Mouse (Mus musculus): Measurements from ENCODE around the gene Ptprk. TPM values are rescaled to one million over a fixed set of nuclear protein-coding genes. Genes with fewer than 3 reads are reported as not detected.

The Ptprk gene
- polyA plus RNA-seq, 1 experiment = 1.3 TPM

- Histone ChIP-seq H3K4me3 (ENCODE audit: control insufficient read depth, low read depth, low read length) (peak overlapping the region; percentile 24), H3K4me1 (ENCODE audit: control insufficient read depth, insufficient read depth, low read length) (peaks cover 14% of the 10 kb centered on the region), H3K27ac (ENCODE audit: control insufficient read depth, insufficient read depth, low read depth, low read length) (no peak overlapping the region), H3K27me3 (ENCODE audit: control insufficient read depth, insufficient read depth, low read length) (no peaks in the 10 kb centered on the region), H3K36me3 (ENCODE audit: control insufficient read depth, insufficient read depth, low read length) (no peaks in the 10 kb centered on the region)
- TF ChIP-seq POLR2A (IDR thresholded peaks at IDR 0.05; ENCODE audit: control insufficient read depth, low read depth, low read length) = no peak
- no peak for TF ChIP-seq CTCF (IDR thresholded peaks at IDR 0.05; ENCODE audit: control insufficient read depth, insufficient read depth, insufficient replicate concordance, low read depth, low read length)
Measured at GRCm38 (mm10) chr10:28492870-28493269, 418.2 kb downstream of the Ptprk start.

GRCm38 (mm10) chr10:28493271-28493861 is 418.7 kb downstream of the Ptprk start:
- H3K27me3 ChIP-seq (ENCODE audit: control insufficient read depth, insufficient read depth, low read length) = no peaks in the 10 kb centered on the region
- peaks cover 14% of the 10 kb centered on the region for H3K4me1 ChIP-seq (ENCODE audit: control insufficient read depth, insufficient read depth, low read length)
- no peak overlapping the region for H3K27ac ChIP-seq (ENCODE audit: control insufficient read depth, insufficient read depth, low read depth, low read length)
- no peak for TF ChIP-seq CTCF (IDR thresholded peaks at IDR 0.05; ENCODE audit: control insufficient read depth, insufficient read depth, insufficient replicate concordance, low read depth, low read length)
- TF ChIP-seq POLR2A (IDR thresholded peaks at IDR 0.05; ENCODE audit: control insufficient read depth, low read depth, low read length) = no peak
- H3K4me3 ChIP-seq (ENCODE audit: control insufficient read depth, low read depth, low read length) = no peak overlapping the region
- H3K36me3 ChIP-seq (ENCODE audit: control insufficient read depth, insufficient read depth, low read length) = no peaks in the 10 kb centered on the region

GRCm38 (mm10) chr10:28497791-28498190 is 423.2 kb downstream of the Ptprk start:
- Histone ChIP-seq H3K36me3 (ENCODE audit: control insufficient read depth, insufficient read depth, low read length) (no peaks in the 10 kb centered on the region), H3K27ac (ENCODE audit: control insufficient read depth, insufficient read depth, low read depth, low read length) (no peak overlapping the region), H3K4me3 (ENCODE audit: control insufficient read depth, low read depth, low read length) (no peak overlapping the region), H3K27me3 (ENCODE audit: control insufficient read depth, insufficient read depth, low read length) (no peaks in the 10 kb centered on the region), H3K4me1 (ENCODE audit: control insufficient read depth, insufficient read depth, low read length) (peaks cover 8% of the 10 kb centered on the region)
- no peak for TF ChIP-seq POLR2A (IDR thresholded peaks at IDR 0.05; ENCODE audit: control insufficient read depth, low read depth, low read length)
- no peak for TF ChIP-seq CTCF (IDR thresholded peaks at IDR 0.05; ENCODE audit: control insufficient read depth, insufficient read depth, insufficient replicate concordance, low read depth, low read length)

- H3K4me3 ChIP-seq (ENCODE audit: control insufficient read depth, low read depth, low read length) = no peak overlapping the region
- TF ChIP-seq CTCF (IDR thresholded peaks at IDR 0.05; ENCODE audit: control insufficient read depth, insufficient read depth, insufficient replicate concordance, low read depth, low read length) = no peak
- no peak for TF ChIP-seq POLR2A (IDR thresholded peaks at IDR 0.05; ENCODE audit: control insufficient read depth, low read depth, low read length)
- peaks cover 2% of the 10 kb centered on the region; the same call in 1 of the 2 replicates for H3K4me1 ChIP-seq (ENCODE audit: control insufficient read depth, insufficient read depth, low read length)
- H3K36me3 ChIP-seq (ENCODE audit: control insufficient read depth, insufficient read depth, low read length) = no peaks in the 10 kb centered on the region
- H3K27ac ChIP-seq (ENCODE audit: control insufficient read depth, insufficient read depth, low read depth, low read length) = no peak overlapping the region
- H3K27me3 ChIP-seq (ENCODE audit: control insufficient read depth, insufficient read depth, low read length) = no peaks in the 10 kb centered on the region
Measured at GRCm38 (mm10) chr10:28498504-28498903, 423.9 kb downstream of the Ptprk start.

- Histone ChIP-seq H3K27ac (ENCODE audit: control insufficient read depth, insufficient read depth, low read depth, low read length) (no peak overlapping the region), H3K27me3 (ENCODE audit: control insufficient read depth, insufficient read depth, low read length) (no peaks in the 10 kb centered on the region)
- TF ChIP-seq CTCF (IDR thresholded peaks at IDR 0.05; ENCODE audit: control insufficient read depth, insufficient read depth, insufficient replicate concordance, low read depth, low read length) (no peak), POLR2A (IDR thresholded peaks at IDR 0.05; ENCODE audit: control insufficient read depth, low read depth, low read length) (no peak)
Measured at GRCm38 (mm10) chr10:28513601-28514000, 439.0 kb downstream of the Ptprk start.

GRCm38 (mm10) chr10:28516147-28516546 is 441.5 kb downstream of the Ptprk start:
- H3K27me3 ChIP-seq (ENCODE audit: control insufficient read depth, insufficient read depth, low read length) = no peaks in the 10 kb centered on the region
- H3K4me3 ChIP-seq (ENCODE audit: control insufficient read depth, low read depth, low read length) = no peak overlapping the region
- no peaks in the 10 kb centered on the region for H3K36me3 ChIP-seq (ENCODE audit: control insufficient read depth, insufficient read depth, low read length)
- H3K4me1 ChIP-seq (ENCODE audit: control insufficient read depth, insufficient read depth, low read length) = no peaks in the 10 kb centered on the region
- H3K27ac ChIP-seq (ENCODE audit: control insufficient read depth, insufficient read depth, low read depth, low read length) = no peak overlapping the region
- TF ChIP-seq POLR2A (IDR thresholded peaks at IDR 0.05; ENCODE audit: control insufficient read depth, low read depth, low read length) = no peak
- TF ChIP-seq CTCF (IDR thresholded peaks at IDR 0.05; ENCODE audit: control insufficient read depth, insufficient read depth, insufficient replicate concordance, low read depth, low read length) = no peak

More at GRCm38 (mm10) chr10:28513601-28514000, 439.0 kb downstream of the Ptprk start:
- Histone ChIP-seq H3K36me3 (ENCODE audit: control insufficient read depth, insufficient read depth, low read length) (no peaks in the 10 kb centered on the region), H3K4me1 (ENCODE audit: control insufficient read depth, insufficient read depth, low read length) (no peaks in the 10 kb centered on the region), H3K4me3 (ENCODE audit: control insufficient read depth, low read depth, low read length) (no peak overlapping the region)

GRCm38 (mm10) chr10:28518297-28518696 is 443.7 kb downstream of the Ptprk start:
- TF ChIP-seq POLR2A (IDR thresholded peaks at IDR 0.05; ENCODE audit: control insufficient read depth, low read depth, low read length) = no peak
- no peak for TF ChIP-seq CTCF (IDR thresholded peaks at IDR 0.05; ENCODE audit: control insufficient read depth, insufficient read depth, insufficient replicate concordance, low read depth, low read length)
- Histone ChIP-seq H3K36me3 (ENCODE audit: control insufficient read depth, insufficient read depth, low read length) (no peaks in the 10 kb centered on the region), H3K4me1 (ENCODE audit: control insufficient read depth, insufficient read depth, low read length) (no peaks in the 10 kb centered on the region), H3K27ac (ENCODE audit: control insufficient read depth, insufficient read depth, low read depth, low read length) (no peak overlapping the region), H3K27me3 (ENCODE audit: control insufficient read depth, insufficient read depth, low read length) (no peaks in the 10 kb centered on the region), H3K4me3 (ENCODE audit: control insufficient read depth, low read depth, low read length) (no peak overlapping the region)
